Comparison of ENCODE assay signal across 9 mouse cellular contexts in the genomic region with DNA sequence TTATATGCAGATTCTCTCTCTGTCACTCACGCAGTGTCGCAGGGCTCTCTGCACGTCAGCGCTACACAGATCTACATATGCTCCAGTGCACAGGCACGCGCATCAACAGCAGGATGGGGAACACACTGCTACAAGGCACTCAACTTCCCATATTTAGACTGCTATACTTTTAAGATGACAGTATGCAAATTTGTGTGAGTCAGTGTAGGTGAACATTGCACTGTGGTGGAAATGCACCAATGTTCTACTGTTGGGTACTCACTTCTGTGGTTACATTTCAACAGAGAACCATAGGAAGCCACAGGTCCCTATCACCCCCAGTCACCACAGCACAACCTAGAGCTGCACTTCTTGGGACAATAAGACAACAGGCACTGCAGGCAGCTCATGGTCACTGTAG. TPM values are rescaled to one million over a fixed set of nuclear protein-coding genes. Genes with fewer than 3 reads are reported as not detected.
DNase-seq lines count a peak whose midpoint lies in the region; ATAC-seq and TF ChIP-seq lines count a peak whose summit lies in the region.
"Had no signal": no experiment of that assay in that cellular context is flagged by ENCODE, and none has a peak within 500 bp of the region (broad histone marks: within the 10 kb centered on the region; RNA-seq: fewer than 3 reads in every experiment).

No protein-coding gene starts in this region.

- no peak overlapping the region for H3K27ac ChIP-seq in liver, postnatal 0 days (ENCODE audit: low read depth)
- no peak overlapping the region for H3K27ac ChIP-seq in spleen, adult 2 months (ENCODE audit: insufficient read depth, low read length)

- no peaks in the 10 kb centered on the region for H3K36me3 ChIP-seq in liver, postnatal 0 days (replicated peaks; ENCODE audit: insufficient read depth, low read length)
- no peaks in the 10 kb centered on the region for H3K36me3 ChIP-seq in spleen, adult 2 months (ENCODE audit: control insufficient read depth, insufficient read depth, low read length)

- H3K4me2 ChIP-seq in liver, postnatal 0 days (ENCODE audit: low read depth, low read length) = no peak overlapping the region

- no peak for TF ChIP-seq EP300 in liver, postnatal 0 days (IDR thresholded peaks at IDR 0.05; ENCODE audit: low read depth)

- 28% methylated on average over 6 of the region's 6 CpGs for WGBS in liver, postnatal 0 days (ENCODE audit: insufficient replicate concordance)
- WGBS in spleen, adult 2 months = 9% methylated on average over 6 of the region's 6 CpGs

- TF ChIP-seq CTCF in liver, postnatal 0 days (IDR thresholded peaks at IDR 0.05; ENCODE audit: low read depth) = no peak
- no peak for TF ChIP-seq CTCF in spleen, adult 2 months (IDR thresholded peaks at IDR 0.05; ENCODE audit: extremely low read depth, insufficient read depth, insufficient read length, insufficient replicate concordance)

- no peak for TF ChIP-seq POLR2A in spleen, adult 2 months (IDR thresholded peaks at IDR 0.05; ENCODE audit: low read depth, low read length)

- H3K4me3 ChIP-seq in liver, postnatal 0 days (ENCODE audit: low read depth, low read length) = no peak overlapping the region
- no peak overlapping the region for H3K4me3 ChIP-seq in spleen, adult 2 months (ENCODE audit: extremely low read depth, insufficient read depth, insufficient read length)

- peaks cover 17% of the 10 kb centered on the region for H3K4me1 ChIP-seq in liver, postnatal 0 days (ENCODE audit: insufficient read depth)
- H3K4me1 ChIP-seq in spleen, adult 2 months (ENCODE audit: control insufficient read depth, insufficient read depth, insufficient read length) = peaks cover 16% of the 10 kb centered on the region

- no peaks in the 10 kb centered on the region for H3K27me3 ChIP-seq in liver, postnatal 0 days (ENCODE audit: insufficient read depth, low read length)
- 0 out of 2 replicates have a peak, but pooled peaks cover 2% of the 10 kb centered on the region for H3K27me3 ChIP-seq in spleen, adult 2 months (ENCODE audit: control insufficient read depth, insufficient read depth, low read length)

- DNase-seq in lung, postnatal 25 days (ENCODE audit: low spot score) = peak; percentile 26
- DNase-seq in lung, postnatal 14 days = no peak
- DNase-seq in liver, postnatal 0 days = peak; percentile 35
- peak; percentile 62 to 87 for DNase-seq in spleen, adult 2 months (ENCODE audit: low read depth in 1 of 2, low spot score in 2 of 2)
- DNase-seq in kidney, adult 8-10 months = no peak
- no peak for DNase-seq in layer of hippocampus, adult 9-10 months (ENCODE audit: low spot score)
- no peak for DNase-seq in heart, adult 11 months
- DNase-seq: kidney, postnatal 14 days had no signal

- no peaks in the 10 kb centered on the region for H3K9me3 ChIP-seq in liver, postnatal 0 days (ENCODE audit: low read length)

- ATAC-seq in common myeloid progenitor, adult 5-6 weeks (replicated peaks; ENCODE audit: low read depth, poor library complexity, severe bottlenecking) = peak; percentile 77
- peak; percentile 10 for ATAC-seq in liver, postnatal 0 days

- H3K9ac ChIP-seq in liver, postnatal 0 days (replicated peaks) = no peak overlapping the region

RNA-seq across cellular contexts. Expression of gene Zmynd11, which starts 5.1 kb away (rescaled TPM):
- 70.0 and 78.6 TPM in 2 replicates for total RNA-seq in common myeloid progenitor, adult 5-6 weeks (2017)
- polyA plus RNA-seq in liver, postnatal 0 days (2015; fragmentation: Nextera tagmentation; extraction: Ambion mirVana) = 19.4 and 21.2 TPM in 2 replicates
- polyA plus RNA-seq in spleen, adult 2 months (2012; rRNA removed) = 27.1 and 29.5 TPM in 2 replicates

Comparison
In these comparisons a context has a peak if more than half of its experiments do, and no peak if none do; other contexts are left out.
1. DNase-seq: peak in lung, postnatal 25 days (single experiment), liver, postnatal 0 days (single experiment) and spleen, adult 2 months (2 of 2); none in lung, postnatal 14 days (single experiment), kidney, adult 8-10 months (0 of 2), layer of hippocampus, adult 9-10 months (single experiment) and heart, adult 11 months (single experiment).